Mouse (Mus musculus): Measurements from ENCODE around the gene Zfp750. TPM values are rescaled to one million over a fixed set of nuclear protein-coding genes. Genes with fewer than 3 reads are reported as not detected.

Gene Zfp750
- polyA plus RNA-seq, 1 experiment from 2014 or later: 1.3 TPM

DNA sequence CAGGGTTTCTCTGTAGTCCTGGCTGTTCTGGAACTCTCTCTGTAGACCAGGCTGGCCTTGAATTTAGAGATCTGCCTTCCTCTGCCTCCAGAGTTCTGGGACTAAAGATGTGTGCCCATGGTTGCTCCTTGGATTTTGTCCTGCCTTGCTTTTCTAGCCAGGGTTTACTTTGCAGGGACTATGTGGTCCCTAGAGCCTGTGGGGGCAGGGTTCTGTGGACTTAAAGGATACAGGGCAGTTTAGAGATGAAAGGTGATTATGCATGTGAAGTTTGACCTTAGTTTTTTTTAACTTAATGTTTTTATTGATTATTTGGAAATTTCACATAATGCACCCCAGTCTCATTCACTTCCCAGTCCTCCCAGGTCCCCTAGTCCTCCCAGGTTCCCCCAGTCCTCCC lies 28.5 kb downstream of the Zfp750 start:
- Histone ChIP-seq H3K4me2 (ENCODE audit: low read length) (no peak overlapping the region), H3K27me3 (ENCODE audit: insufficient read depth, low read length) (no peaks in the 10 kb centered on the region), H3K36me3 (ENCODE audit: insufficient read depth, low read length) (no peaks in the 10 kb centered on the region), H3K4me3 (replicated peaks; ENCODE audit: low read depth, low read length) (no peak overlapping the region), H3K9me3 (replicated peaks; ENCODE audit: low read length) (no peaks in the 10 kb centered on the region), H3K4me1 (replicated peaks; ENCODE audit: insufficient read depth, low read length) (no peaks in the 10 kb centered on the region), H3K27ac (no peak overlapping the region), H3K9ac (ENCODE audit: low read depth, low read length) (no peak overlapping the region)
- no peak for TF ChIP-seq CTCF (IDR thresholded peaks at IDR 0.05; ENCODE audit: low read depth)
- no peak for DNase-seq (ENCODE audit: low spot score)
- no peak for ATAC-seq (replicated peaks; ENCODE audit: low FRiP score, low read depth)

- H3K9me3 ChIP-seq (replicated peaks; ENCODE audit: low read length): no peaks in the 10 kb centered on the region
- H3K4me3 ChIP-seq (replicated peaks; ENCODE audit: low read depth, low read length): no peak overlapping the region
- no peak overlapping the region for H3K9ac ChIP-seq (ENCODE audit: low read depth, low read length)
- TF ChIP-seq CTCF (IDR thresholded peaks at IDR 0.05; ENCODE audit: low read depth): no peak
- H3K27ac ChIP-seq: no peak overlapping the region
- H3K4me1 ChIP-seq (replicated peaks; ENCODE audit: insufficient read depth, low read length): no peaks in the 10 kb centered on the region
- H3K36me3 ChIP-seq (ENCODE audit: insufficient read depth, low read length): 0 out of 2 replicates have a peak, but pooled peaks cover 4% of the 10 kb centered on the region
- 70% methylated on average over 9 of the region's 9 CpGs for WGBS
- DNase-seq (ENCODE audit: low spot score) (no peak), ATAC-seq (replicated peaks; ENCODE audit: low FRiP score, low read depth) (no peak)
- H3K27me3 ChIP-seq (ENCODE audit: insufficient read depth, low read length): no peaks in the 10 kb centered on the region
- no peak overlapping the region for H3K4me2 ChIP-seq (ENCODE audit: low read length)
Measured at GRCm38 (mm10) chr11:121485882-121486281, 33.3 kb downstream of the Zfp750 start.

DNA sequence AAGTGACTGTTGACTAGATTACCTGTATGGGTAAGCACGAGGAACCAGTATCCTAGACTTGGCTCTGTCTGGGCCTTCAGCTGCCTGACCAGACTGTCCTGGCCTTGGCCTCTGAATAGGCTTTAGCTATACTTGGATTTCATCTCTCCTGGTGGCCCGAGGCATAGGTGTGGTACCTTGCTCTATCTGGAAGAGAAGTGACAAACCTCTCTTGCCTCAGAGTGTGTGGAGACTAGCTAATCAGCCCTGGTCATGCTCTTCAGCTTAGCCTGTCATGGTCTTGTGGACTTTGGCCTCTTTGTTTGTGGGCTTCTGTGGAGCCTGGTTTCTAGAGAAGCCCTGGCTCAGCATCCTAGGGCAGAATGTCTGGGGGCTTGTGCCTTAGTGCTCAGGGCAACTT lies 38.0 kb downstream of the Zfp750 start:
- H3K27ac ChIP-seq: no peak overlapping the region
- no peak overlapping the region for H3K9ac ChIP-seq (ENCODE audit: low read depth, low read length)
- DNase-seq (ENCODE audit: low spot score) (no peak), ATAC-seq (replicated peaks; ENCODE audit: low FRiP score, low read depth) (no peak)
- H3K4me1 ChIP-seq (replicated peaks; ENCODE audit: insufficient read depth, low read length): no peaks in the 10 kb centered on the region
- no peak overlapping the region for H3K4me2 ChIP-seq (ENCODE audit: low read length)
- WGBS: 93% methylated on average over 2 of the region's 2 CpGs
- no peak for TF ChIP-seq CTCF (IDR thresholded peaks at IDR 0.05; ENCODE audit: low read depth)
- H3K36me3 ChIP-seq (ENCODE audit: insufficient read depth, low read length): peaks cover 10% of the 10 kb centered on the region; the same call in 1 of the 2 replicates
- no peak overlapping the region for H3K4me3 ChIP-seq (replicated peaks; ENCODE audit: low read depth, low read length)
- no peaks in the 10 kb centered on the region for H3K27me3 ChIP-seq (ENCODE audit: insufficient read depth, low read length)
- no peaks in the 10 kb centered on the region for H3K9me3 ChIP-seq (replicated peaks; ENCODE audit: low read length)

GRCm38 (mm10) chr11:121479476-121480203 lies 39.5 kb downstream of the Zfp750 start:
- TF ChIP-seq CTCF (IDR thresholded peaks at IDR 0.05; ENCODE audit: low read depth): no peak
- no peak overlapping the region for H3K4me2 ChIP-seq (ENCODE audit: low read length)
- no peak for DNase-seq (ENCODE audit: low spot score)
- H3K4me3 ChIP-seq (replicated peaks; ENCODE audit: low read depth, low read length): no peak overlapping the region
- peaks cover 11% of the 10 kb centered on the region; the same call in 1 of the 2 replicates for H3K36me3 ChIP-seq (ENCODE audit: insufficient read depth, low read length)
- no peak overlapping the region for H3K9ac ChIP-seq (ENCODE audit: low read depth, low read length)
- no peak for ATAC-seq (replicated peaks; ENCODE audit: low FRiP score, low read depth)
- no peaks in the 10 kb centered on the region for H3K9me3 ChIP-seq (replicated peaks; ENCODE audit: low read length)
- no peak overlapping the region for H3K27ac ChIP-seq
- no peaks in the 10 kb centered on the region for H3K27me3 ChIP-seq (ENCODE audit: insufficient read depth, low read length)
- 88% methylated on average over 15 of the region's 15 CpGs for WGBS
- no peaks in the 10 kb centered on the region; the same call in 1 of the 2 replicates for H3K4me1 ChIP-seq (replicated peaks; ENCODE audit: insufficient read depth, low read length)

DNA sequence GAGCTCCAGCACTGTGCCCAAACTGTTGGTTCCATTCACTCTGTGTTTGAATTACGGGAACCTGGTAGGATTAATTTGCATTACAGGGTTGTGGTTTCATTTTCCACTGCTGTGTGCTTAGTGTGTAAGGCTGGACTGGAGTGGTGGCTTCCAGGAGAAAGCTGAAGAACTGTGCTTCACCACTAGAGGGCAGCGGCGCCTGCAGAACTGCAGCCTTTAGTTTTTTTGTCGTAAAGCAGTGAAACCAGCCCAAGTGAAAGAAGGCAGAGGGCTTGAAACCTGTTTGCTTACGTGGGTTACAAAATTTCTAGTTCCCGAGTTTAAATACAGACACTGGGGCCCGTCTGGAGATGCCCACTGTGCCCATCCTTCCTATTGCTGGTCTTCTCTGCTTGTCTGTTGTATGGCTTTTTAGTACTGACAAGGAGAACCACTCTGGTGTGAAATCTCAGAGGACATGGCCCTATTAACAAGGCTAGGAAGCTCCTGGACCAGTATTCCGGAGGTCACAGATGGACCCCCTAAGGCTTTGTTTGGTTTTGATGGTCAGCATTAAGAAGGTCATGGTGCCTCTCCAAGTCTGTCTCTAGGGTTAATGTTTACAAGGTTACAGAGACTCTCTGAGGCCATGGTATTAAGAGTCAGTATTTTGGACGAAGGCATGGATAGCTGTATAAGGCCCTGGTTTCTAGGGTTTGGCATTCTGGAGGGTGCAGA lies 43.3 kb downstream of the Zfp750 start:
- no peak; the same call in 1 of the 2 replicates for ATAC-seq (replicated peaks; ENCODE audit: low FRiP score, low read depth)
- Histone ChIP-seq H3K36me3 (ENCODE audit: insufficient read depth, low read length) (peaks cover 7% of the 10 kb centered on the region; the same call in 1 of the 2 replicates), H3K4me2 (ENCODE audit: low read length) (no peak overlapping the region), H3K4me1 (replicated peaks; ENCODE audit: insufficient read depth, low read length) (no peaks in the 10 kb centered on the region; the same call in 1 of the 2 replicates), H3K27me3 (ENCODE audit: insufficient read depth, low read length) (no peaks in the 10 kb centered on the region), H3K4me3 (replicated peaks; ENCODE audit: low read depth, low read length) (no peak overlapping the region), H3K9ac (ENCODE audit: low read depth, low read length) (no peak overlapping the region), H3K9me3 (replicated peaks; ENCODE audit: low read length) (no peaks in the 10 kb centered on the region), H3K27ac (no peak overlapping the region)
- 32% methylated on average over 9 of the region's 9 CpGs for WGBS
- peak; percentile 92 for DNase-seq (ENCODE audit: low spot score)
- TF ChIP-seq CTCF (IDR thresholded peaks at IDR 0.05; ENCODE audit: low read depth): peak; percentile 97

DNA sequence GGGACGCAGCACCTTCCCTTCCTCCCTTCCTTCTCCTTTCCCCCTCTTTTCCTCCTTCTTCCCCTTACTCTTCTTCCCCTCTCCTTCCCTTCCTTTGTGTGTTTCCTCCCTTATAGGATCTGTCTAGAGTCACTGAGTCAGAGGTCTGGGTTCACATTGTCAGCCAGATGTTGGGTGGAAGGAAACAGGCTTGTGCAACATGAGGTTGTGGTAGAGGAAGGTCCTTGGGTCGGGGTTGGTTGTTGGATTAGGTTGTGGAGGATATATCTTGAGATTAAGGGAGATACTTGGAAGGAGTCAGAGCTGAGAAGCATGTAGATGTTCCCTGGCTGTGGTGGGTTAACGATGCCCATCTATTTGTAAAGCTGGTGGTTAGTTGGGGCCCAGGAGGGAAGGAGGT lies 44.3 kb downstream of the Zfp750 start:
- Histone ChIP-seq H3K4me2 (ENCODE audit: low read length) (no peak overlapping the region), H3K9me3 (replicated peaks; ENCODE audit: low read length) (no peaks in the 10 kb centered on the region), H3K36me3 (ENCODE audit: insufficient read depth, low read length) (peaks cover 7% of the 10 kb centered on the region; the same call in 1 of the 2 replicates), H3K4me3 (replicated peaks; ENCODE audit: low read depth, low read length) (no peak overlapping the region), H3K9ac (ENCODE audit: low read depth, low read length) (no peak overlapping the region), H3K4me1 (replicated peaks; ENCODE audit: insufficient read depth, low read length) (no peaks in the 10 kb centered on the region; the same call in 1 of the 2 replicates), H3K27me3 (ENCODE audit: insufficient read depth, low read length) (no peaks in the 10 kb centered on the region), H3K27ac (no peak overlapping the region)
- ATAC-seq (replicated peaks; ENCODE audit: low FRiP score, low read depth): no peak
- no peak for TF ChIP-seq CTCF (IDR thresholded peaks at IDR 0.05; ENCODE audit: low read depth)
- no peak for DNase-seq (ENCODE audit: low spot score)
- WGBS: 73% methylated on average over 3 of the region's 3 CpGs
